Mouse (Mus musculus) frontal cortex, adult 2 months (tissue): ENCODE measurements around the gene Gemin5. TPM values are rescaled to one million over a fixed set of nuclear protein-coding genes. Genes with fewer than 3 reads are reported as not detected.
"Not testable (repeated sequence)": the region's sequence is repeated elsewhere in the genome, so short reads cannot be mapped to it uniquely, and the experiment has no call there.

Experiments used
- DNase-seq, 2 experiments: peaks; one replicate each; pipeline ENCODE4 v3.0.0; 2022; ENCODE audit warnings: low spot score in 1 of 2; ENCODE audit errors: extremely low spot score in 1 of 2
- polyA plus RNA-seq: library from polyadenylated mRNA; depleted of rRNA; stranded (reverse); fragments of >200 nt; gene quantifications from 2 replicates; pipeline ENCODE4 v1.2.3, GENCODE M21; 2012

Gene Gemin5
- polyA plus RNA-seq, 1 experiment: 9.5 TPM

DNA sequence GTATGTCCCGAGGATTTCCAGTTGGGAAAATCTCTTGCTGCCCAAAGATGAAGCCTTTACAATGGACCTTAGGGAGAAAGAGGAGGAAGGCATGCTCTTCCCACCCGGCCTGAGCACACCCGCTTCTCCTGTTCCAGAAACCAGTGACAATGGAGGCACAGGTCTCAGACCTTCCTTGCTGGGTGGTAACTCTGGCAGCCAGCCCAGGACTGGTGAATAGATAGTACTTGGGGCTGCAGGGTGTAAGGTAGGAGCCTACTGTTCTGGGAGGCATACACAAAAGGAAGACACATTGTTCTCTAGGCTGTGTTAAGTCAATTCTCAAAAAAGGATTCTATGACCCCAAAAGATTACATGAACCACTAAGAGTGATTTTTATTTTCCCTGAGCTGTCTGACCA, 47.7 kb downstream of the Gemin5 start:
- DNase-seq: no peak

- DNase-seq: peak in 1 of 2 experiments; percentile 11
Measured at GRCm38 (mm10) chr11:58117044-58117652, 51.2 kb downstream of the Gemin5 start.

GRCm38 (mm10) chr11:58116560-58116959, 51.8 kb downstream of the Gemin5 start:
- DNase-seq: no peak

- no peak for DNase-seq
Measured at GRCm38 (mm10) chr11:58107664-58108337, 60.5 kb downstream of the Gemin5 start.

DNA sequence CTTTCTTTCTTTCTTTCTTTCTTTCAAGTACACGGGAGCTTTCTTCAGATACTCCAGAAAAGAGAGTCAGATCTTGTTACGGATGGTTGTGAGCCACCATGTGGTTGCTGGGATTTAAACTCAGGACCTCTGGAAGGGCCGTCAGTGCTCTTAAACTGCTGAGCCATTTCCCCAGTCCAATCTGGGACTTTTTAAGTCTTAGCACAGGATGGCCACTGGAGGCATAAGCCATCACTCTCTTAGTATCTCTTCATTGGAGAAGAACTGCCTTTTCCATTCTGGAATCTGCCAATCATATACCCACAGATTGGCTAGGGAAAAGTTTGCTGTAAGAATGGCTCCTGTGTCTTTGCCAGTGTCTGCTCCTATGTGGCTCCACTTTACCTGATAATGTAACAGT, 61.3 kb downstream of the Gemin5 start:
- no peak for DNase-seq

GRCm38 (mm10) chr11:58104351-58104791, 64.0 kb downstream of the Gemin5 start:
- peak in 1 of 2 experiments; percentile 33 for DNase-seq

GRCm38 (mm10) chr11:58103697-58104306, 64.5 kb downstream of the Gemin5 start, which contains the start of gene Cnot8:
Gene Cnot8, plus strand, starts transcription at chr11:58104153.
- peak; percentile 98 to 99 for DNase-seq

DNA sequence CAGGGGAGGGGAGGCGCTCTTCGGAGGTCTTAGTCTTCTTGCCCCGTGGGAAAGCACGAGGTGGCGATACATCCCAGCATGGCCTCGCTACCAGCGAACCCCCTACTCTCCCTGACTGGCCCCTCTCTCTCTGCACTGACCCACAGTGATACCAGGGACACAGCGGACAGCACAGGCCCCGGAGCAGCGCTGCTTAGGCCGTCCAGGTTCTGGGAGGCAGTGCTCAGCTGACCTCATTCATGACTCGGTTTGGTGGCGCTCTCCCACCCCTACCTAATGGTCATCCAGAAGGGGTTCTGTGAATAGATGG, 65.0 kb downstream of the Gemin5 start:
- no peak for DNase-seq

- no peak for DNase-seq
Measured at GRCm38 (mm10) chr11:58102581-58103343, 65.6 kb downstream of the Gemin5 start.

DNA sequence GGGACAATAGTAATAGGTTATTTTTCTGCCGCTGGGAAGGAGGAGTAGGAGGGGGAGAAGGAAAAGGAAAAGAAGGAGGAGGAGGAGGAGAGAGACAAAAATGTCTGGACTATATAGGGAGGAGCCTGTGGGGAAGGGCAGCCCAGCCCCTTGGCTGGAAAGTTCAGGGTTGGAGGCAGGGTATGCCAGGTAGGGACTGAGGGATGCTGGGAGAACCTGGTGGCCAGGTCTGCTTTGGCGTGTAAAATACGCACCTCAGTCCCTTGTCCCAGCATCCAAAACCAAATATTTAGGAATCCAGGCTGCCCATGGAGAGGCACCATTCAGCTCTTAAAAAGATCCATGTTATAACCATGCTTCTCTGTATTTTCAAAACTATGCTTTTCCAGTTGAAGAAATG, 66.2 kb downstream of the Gemin5 start:
- DNase-seq: no peak

GRCm38 (mm10) chr11:58101194-58101720, 67.1 kb downstream of the Gemin5 start:
- DNase-seq: no peak

DNA sequence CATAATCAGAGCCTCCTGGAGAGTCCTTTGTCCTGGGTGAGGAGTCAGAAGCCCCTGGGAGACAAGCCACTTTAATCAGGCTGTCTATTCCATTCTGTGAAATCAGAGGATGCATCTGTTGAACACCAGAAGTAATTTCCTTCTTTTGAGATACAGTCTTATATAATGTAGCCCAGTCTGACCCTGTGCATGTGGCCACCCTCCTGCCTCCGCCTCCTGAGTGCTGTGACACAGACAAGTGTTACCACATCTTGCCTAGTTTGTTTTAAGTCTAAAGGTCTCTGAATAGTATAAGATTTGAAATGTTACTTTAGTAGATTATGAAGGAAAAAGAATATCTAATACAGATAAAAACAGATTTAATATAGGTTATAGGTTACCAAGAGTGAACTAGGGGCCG, 68.3 kb downstream of the Gemin5 start:
- DNase-seq: no peak

- not testable (repeated sequence) for DNase-seq
Measured at GRCm38 (mm10) chr11:58098366-58098720, 70.0 kb downstream of the Gemin5 start.

DNA sequence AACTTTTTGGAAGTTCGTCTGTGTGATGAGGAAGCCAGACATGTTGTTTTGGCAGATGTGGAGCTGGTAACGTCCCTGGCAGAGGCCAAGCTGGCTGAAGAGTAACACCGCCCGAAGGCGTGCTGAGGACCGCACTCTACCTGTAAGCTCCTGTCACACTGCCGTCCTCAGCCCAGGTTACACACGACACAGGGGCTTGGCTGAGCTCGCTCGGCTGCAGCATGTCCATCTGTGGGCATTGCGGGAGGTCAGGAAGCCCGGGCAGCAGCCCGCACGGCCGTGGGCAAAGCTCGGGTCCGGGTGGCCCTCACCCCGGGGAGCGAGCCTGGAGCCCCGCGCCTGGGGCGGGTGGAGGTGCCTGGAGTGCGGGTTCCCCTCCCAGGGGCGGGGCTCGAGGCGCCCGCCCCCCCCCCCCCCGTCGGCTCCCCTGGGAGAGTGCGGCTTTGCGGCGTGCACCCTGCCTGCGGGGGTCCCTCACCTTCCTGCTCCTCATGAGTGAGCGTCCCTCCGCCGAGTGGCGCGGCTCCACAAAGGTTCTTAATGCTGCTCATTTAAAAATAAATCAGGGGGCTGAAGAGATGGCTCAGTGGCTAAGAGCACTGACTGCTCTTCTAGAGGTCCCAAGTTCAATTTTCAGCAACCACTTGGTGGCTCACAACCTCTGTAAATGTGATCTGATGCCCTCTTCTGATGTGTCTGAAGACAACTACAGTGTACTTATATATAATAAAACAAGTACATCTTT, 70.5 kb downstream of the Gemin5 start:
- DNase-seq: no peak

- no peak for DNase-seq
Measured at GRCm38 (mm10) chr11:58096821-58097620, 71.3 kb downstream of the Gemin5 start.

DNA sequence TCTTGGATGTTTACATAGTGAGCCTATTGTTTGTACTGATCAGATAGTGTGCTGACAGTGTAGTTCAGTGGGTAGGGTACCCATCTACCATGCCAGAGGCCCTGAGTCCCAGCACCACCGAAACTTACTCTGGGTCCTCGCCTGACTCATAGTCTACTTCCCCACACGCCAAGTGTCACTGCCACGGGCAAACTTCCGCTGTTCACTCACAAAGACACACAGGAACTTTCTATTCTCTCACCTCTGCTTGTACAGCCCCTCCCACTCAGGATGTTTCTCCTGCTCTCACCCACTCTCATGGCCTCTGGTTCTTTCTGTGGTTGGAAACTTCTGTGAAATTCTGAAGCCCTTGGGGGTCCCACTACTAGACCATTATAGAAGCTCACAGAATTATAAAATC, 72.2 kb downstream of the Gemin5 start:
- DNase-seq: no peak

DNA sequence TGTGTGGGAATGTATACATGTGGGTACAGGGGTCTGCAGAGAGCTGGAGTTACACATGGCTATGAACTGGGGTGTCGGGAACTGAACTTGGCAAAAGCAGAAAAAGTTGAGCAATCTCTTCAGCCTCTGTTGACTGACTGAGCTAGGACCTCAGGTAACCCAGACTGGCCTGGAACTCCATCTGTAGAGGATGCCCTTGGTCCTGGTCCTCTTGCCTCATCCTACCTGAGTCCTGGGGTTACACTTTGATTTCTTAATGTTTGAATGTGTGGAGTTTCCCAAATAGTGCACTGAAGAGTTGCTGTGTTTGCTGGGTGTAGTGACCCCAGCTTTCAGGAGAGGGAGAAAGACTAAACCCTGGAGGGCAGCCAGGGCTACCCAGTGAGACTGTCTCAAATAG, 72.8 kb downstream of the Gemin5 start:
- DNase-seq: no peak

DNA sequence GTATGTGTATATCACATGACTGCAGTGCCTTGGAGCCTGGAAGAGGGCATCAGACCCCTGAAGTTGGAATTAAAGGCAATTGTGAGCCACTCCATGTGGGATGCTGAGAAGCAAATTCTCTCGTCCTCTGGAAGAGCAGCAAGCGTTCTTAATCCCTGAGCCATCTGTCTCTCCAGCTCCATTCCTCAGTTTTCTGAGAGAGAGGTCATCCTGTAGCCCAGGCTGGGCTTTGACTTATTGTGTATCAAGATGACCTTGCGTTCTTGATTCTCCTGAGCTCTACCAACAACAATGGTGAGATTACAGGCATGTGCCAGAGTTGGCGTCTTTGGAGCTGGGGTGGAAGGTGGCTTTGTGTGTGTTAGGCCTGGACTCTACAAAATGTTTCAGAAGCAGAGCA, 73.6 kb downstream of the Gemin5 start:
- no peak for DNase-seq

DNA sequence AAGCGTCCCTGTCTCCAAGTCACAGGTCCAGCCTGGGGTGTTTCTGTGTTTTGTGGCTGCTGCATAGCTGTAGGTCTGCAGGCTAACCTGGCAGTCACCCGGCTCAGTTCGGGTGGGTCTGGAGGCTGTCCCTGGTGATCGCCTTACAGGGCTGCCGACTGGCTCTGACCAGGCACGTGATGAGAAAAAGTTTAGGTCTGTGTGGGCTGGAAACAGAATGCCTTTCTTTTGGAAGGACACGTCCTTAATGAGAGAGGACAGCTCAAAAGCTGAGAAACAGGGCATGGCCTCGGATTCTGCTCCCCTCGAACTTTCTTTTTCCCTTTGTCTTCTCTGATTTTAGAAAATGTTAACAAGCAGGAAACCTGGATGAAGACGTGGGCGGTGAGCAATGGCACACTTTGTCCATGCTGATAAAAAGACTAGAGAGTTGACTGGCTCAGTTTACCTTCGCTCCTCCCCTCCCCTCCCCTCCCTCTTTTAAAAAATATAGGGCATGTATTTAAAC, 75.3 kb downstream of the Gemin5 start, which contains the start of gene Gm12248:
Gene Gm12248, minus strand, starts transcription at position 114 of the 508 bp plus-strand sequence.
- DNase-seq: no peak
